Mouse (Mus musculus) thymus, postnatal 36 days (tissue): ENCODE measurements around the gene Nhlrc4.

Experiments used
- DNase-seq, 2 experiments: peaks; one replicate each; pipeline ENCODE4 v3.0.0; 2022; ENCODE audit warnings: mixed read lengths in 2 of 2

Gene Nhlrc4

GRCm38 (mm10) chr17:25957586-25958051 is 12.9 kb upstream of the Nhlrc4 start:
- no peak for DNase-seq

- no peak for DNase-seq
Measured at GRCm38 (mm10) chr17:25956631-25957030, 11.9 kb upstream of the Nhlrc4 start.

- no peak for DNase-seq
Measured at GRCm38 (mm10) chr17:25956201-25956600, 11.4 kb upstream of the Nhlrc4 start.

- DNase-seq, result no peak
Measured at GRCm38 (mm10) chr17:25955736-25956135, 11.0 kb upstream of the Nhlrc4 start.

GRCm38 (mm10) chr17:25954671-25955070 is 9.9 kb upstream of the Nhlrc4 start:
- DNase-seq, result no peak

- no peak for DNase-seq
Measured at GRCm38 (mm10) chr17:25953161-25953560, 8.4 kb upstream of the Nhlrc4 start.

- no peak for DNase-seq
Measured at GRCm38 (mm10) chr17:25951803-25952623, 7.3 kb upstream of the Nhlrc4 start, which contains the start of gene A930017K11Rik. Gene A930017K11Rik (minus strand): TSS chr17:25952565.

- DNase-seq, result no peak
Measured at GRCm38 (mm10) chr17:25951225-25951802, 6.6 kb upstream of the Nhlrc4 start.

GRCm38 (mm10) chr17:25950706-25951105 is 5.9 kb upstream of the Nhlrc4 start:
- DNase-seq, result no peak

GRCm38 (mm10) chr17:25949981-25950380 is 5.2 kb upstream of the Nhlrc4 start:
- no peak for DNase-seq

- DNase-seq, result no peak
Measured at GRCm38 (mm10) chr17:25948051-25948450, 3.3 kb upstream of the Nhlrc4 start.

- DNase-seq, result no peak
Measured at GRCm38 (mm10) chr17:25947576-25947975, 2.8 kb upstream of the Nhlrc4 start.

GRCm38 (mm10) chr17:25946891-25947290 is 2.1 kb upstream of the Nhlrc4 start:
- DNase-seq, result no peak

- DNase-seq, result no peak
Measured at GRCm38 (mm10) chr17:25946349-25946748, 1.6 kb upstream of the Nhlrc4 start.

GRCm38 (mm10) chr17:25945517-25946155 is 875 bp upstream of the Nhlrc4 start:
- DNase-seq, result no peak

GRCm38 (mm10) chr17:25943769-25944168 is 992 bp downstream of the Nhlrc4 start:
- DNase-seq, result no peak

- DNase-seq, result no peak
Measured at GRCm38 (mm10) chr17:25943221-25943620, 1.5 kb downstream of the Nhlrc4 start.

GRCm38 (mm10) chr17:25942597-25943151 is 2.1 kb downstream of the Nhlrc4 start:
- no peak for DNase-seq

- peak; percentile 65 to 68 for DNase-seq
Measured at GRCm38 (mm10) chr17:25941511-25942241, 3.1 kb downstream of the Nhlrc4 start.

GRCm38 (mm10) chr17:25934526-25934925 is 10.2 kb downstream of the Nhlrc4 start:
- DNase-seq, result no peak

GRCm38 (mm10) chr17:25925348-25925747 is 19.4 kb downstream of the Nhlrc4 start:
- no peak for DNase-seq

GRCm38 (mm10) chr17:25922120-25922519 is 22.6 kb downstream of the Nhlrc4 start:
- no peak for DNase-seq
